Mouse (Mus musculus) MEL (cell line): ENCODE measurements around the gene Hoxc6. TPM values are rescaled to one million over a fixed set of nuclear protein-coding genes. Genes with fewer than 3 reads are reported as not detected.

Source experiments
- DNase-seq: peaks from one replicate; pipeline ENCODE4 v3.0.0; 2011; ENCODE audit warnings: low read depth, low spot score
- H3K27ac ChIP-seq: 2 replicates; pipeline ENCODE4 v1.5.1; 2012; ENCODE audit warnings: low read depth, mild to moderate bottlenecking, control low read depth, low read length, moderate library complexity; ENCODE audit not compliant: control insufficient read depth
- H3K27me3 ChIP-seq, 2 experiments: fragments of 150-350 bp in 1 of 2; sonication (generic) in 1 of 2; 2 replicates each; pipeline ENCODE4 v1.6.1; 2012; ENCODE audit warnings: low read length in 2 of 2, mild to moderate bottlenecking in 2 of 2, improper control_type of control experiment in 1 of 2, moderate library complexity in 1 of 2; ENCODE audit not compliant: insufficient read depth in 2 of 2, control insufficient read depth in 1 of 2
- H3K36me3 ChIP-seq, 2 experiments: 2 replicates each; pipeline ENCODE4 v1.6.1; 2012 to 2014; ENCODE audit warnings: low read length in 2 of 2, improper control_type of control experiment in 1 of 2, inconsistent platforms in 1 of 2, mild to moderate bottlenecking in 1 of 2; ENCODE audit not compliant: insufficient read depth in 2 of 2, control insufficient read depth in 1 of 2
- H3K4me1 ChIP-seq, 2 experiments: fragments of 150-350 bp in 1 of 2; sonication (generic) in 1 of 2; 2 replicates each; pipeline ENCODE4 v1.6.1; 2012; ENCODE audit warnings: low read length in 2 of 2, improper control_type of control experiment in 1 of 2, mild to moderate bottlenecking in 1 of 2; ENCODE audit not compliant: insufficient read depth in 2 of 2, control insufficient read depth in 1 of 2
- H3K4me3 ChIP-seq, 2 experiments: fragments of 150-350 bp in 1 of 2; sonication (generic) in 1 of 2; 2 replicates each; pipeline ENCODE4 v1.5.1; 2012; ENCODE audit warnings: low read depth in 2 of 2, low read length in 2 of 2, mild to moderate bottlenecking in 2 of 2, moderate library complexity in 2 of 2, control low read depth in 1 of 2, improper control_type of control experiment in 1 of 2; ENCODE audit not compliant: control insufficient read depth in 1 of 2, insufficient read depth in 1 of 2
- H3K79me2 ChIP-seq: 2 replicates; pipeline ENCODE4 v1.6.1; 2012; ENCODE audit warnings: mild to moderate bottlenecking, low read length, moderate library complexity; ENCODE audit not compliant: control insufficient read depth, poor library complexity, insufficient read depth
- H3K9ac ChIP-seq: 2 replicates; pipeline ENCODE4 v1.6.1; 2012; ENCODE audit warnings: low read depth, mild to moderate bottlenecking, control low read depth, low read length, moderate library complexity; ENCODE audit not compliant: control insufficient read depth, poor library complexity, severe bottlenecking
- H3K9me3 ChIP-seq: fragments of 150-350 bp; sonication (generic); replicated peaks from 2 replicates; pipeline ENCODE4 v1.6.1; 2012; ENCODE audit warnings: mild to moderate bottlenecking, low read length, improper control_type of control experiment, moderate library complexity; ENCODE audit not compliant: insufficient read depth
- CHD1 ChIP-seq: IDR thresholded peaks from 2 replicates; pipeline ENCODE4 v1.6.1; 2012; ENCODE audit warnings: low read depth, mild to moderate bottlenecking, inconsistent platforms, low read length, improper control_type of control experiment
- CHD2 ChIP-seq: IDR thresholded peaks from 2 replicates; pipeline ENCODE4 v1.6.1; 2011; ENCODE audit warnings: low read length, improper control_type of control experiment
- CTCF ChIP-seq, 3 experiments: IDR thresholded peaks in 2 of 3; conservative IDR thresholded peaks in 1 of 3; 2 replicates each; pipeline ENCODE4 v1.5.1; 2011 to 2012; ENCODE audit warnings: low read length in 3 of 3, low read depth in 2 of 3, mild to moderate bottlenecking in 2 of 3, improper control_type of control experiment in 1 of 3, inconsistent platforms in 1 of 3, mixed read lengths in 1 of 3, moderate library complexity in 1 of 3; ENCODE audit not compliant: control insufficient read depth in 1 of 3, insufficient read depth in 1 of 3, poor library complexity in 1 of 3, severe bottlenecking in 1 of 3
- ELF1 ChIP-seq: IDR thresholded peaks from 2 replicates; pipeline ENCODE4 v1.6.1; 2014; ENCODE audit warnings: low read depth, mild to moderate bottlenecking, inconsistent platforms, low read length, improper control_type of control experiment, moderate library complexity
- EP300 ChIP-seq, 2 experiments: IDR thresholded peaks; 2 replicates each; pipeline ENCODE4 v1.6.1; 2011; ENCODE audit warnings: improper control_type of control experiment in 2 of 2, low read length in 2 of 2, low read depth in 1 of 2, mild to moderate bottlenecking in 1 of 2
- GATA1 ChIP-seq: IDR thresholded peaks from 2 replicates; pipeline ENCODE4 v1.6.1; 2011; ENCODE audit warnings: low read depth, low read length, improper control_type of control experiment
- MAX ChIP-seq: IDR thresholded peaks from 2 replicates; pipeline ENCODE4 v1.6.1; 2011; ENCODE audit warnings: low read length, improper control_type of control experiment
- MXI1 ChIP-seq: IDR thresholded peaks from 2 replicates; pipeline ENCODE4 v1.6.1; 2011; ENCODE audit warnings: mild to moderate bottlenecking, low read depth, low read length, improper control_type of control experiment
- NELFE ChIP-seq: IDR thresholded peaks from 2 replicates; pipeline ENCODE4 v1.6.1; 2011; ENCODE audit warnings: low read depth, low read length, improper control_type of control experiment
- POLR2A ChIP-seq, 2 experiments: IDR thresholded peaks; 2 replicates each; pipeline ENCODE4 v1.6.1; 2011 to 2012; ENCODE audit warnings: low read length in 2 of 2, mild to moderate bottlenecking in 2 of 2, control low read depth in 1 of 2, improper control_type of control experiment in 1 of 2, low read depth in 1 of 2, moderate library complexity in 1 of 2; ENCODE audit not compliant: control insufficient read depth in 1 of 2, insufficient read depth in 1 of 2, poor library complexity in 1 of 2
- POLR2AphosphoS2 ChIP-seq: IDR thresholded peaks from 2 replicates; pipeline ENCODE4 v1.6.1; 2011; ENCODE audit warnings: low read length, improper control_type of control experiment
- POLR2AphosphoS5 ChIP-seq: IDR thresholded peaks from 2 replicates; pipeline ENCODE4 v1.6.1; 2012; ENCODE audit warnings: low read depth, borderline replicate concordance, mild to moderate bottlenecking, inconsistent platforms, low read length, moderate library complexity, mixed read lengths
- RAD21 ChIP-seq: IDR thresholded peaks from 2 replicates; pipeline ENCODE4 v1.6.1; 2011; ENCODE audit warnings: mild to moderate bottlenecking, low read depth, low read length, improper control_type of control experiment
- TAL1 ChIP-seq: IDR thresholded peaks from 2 replicates; pipeline ENCODE4 v1.6.1; 2012; ENCODE audit warnings: mild to moderate bottlenecking, inconsistent platforms, low read length, moderate library complexity, mixed read lengths
- TBP ChIP-seq: IDR thresholded peaks from 2 replicates; pipeline ENCODE4 v1.8.0; 2011; ENCODE audit warnings: low read depth, low read length, improper control_type of control experiment
- TCF12 ChIP-seq: IDR thresholded peaks from 2 replicates; pipeline ENCODE4 v1.6.1; 2014; ENCODE audit warnings: low read depth, mild to moderate bottlenecking, inconsistent platforms, low read length, improper control_type of control experiment, moderate library complexity
- UBTF ChIP-seq: IDR thresholded peaks from 2 replicates; pipeline ENCODE4 v1.6.1; 2012; ENCODE audit warnings: low read depth, mild to moderate bottlenecking, inconsistent platforms, low read length, improper control_type of control experiment, moderate library complexity, borderline replicate concordance; ENCODE audit not compliant: insufficient read depth
- USF1 ChIP-seq: IDR thresholded peaks from 2 replicates; pipeline ENCODE4 v1.6.1; 2014; ENCODE audit warnings: low read depth, mild to moderate bottlenecking, inconsistent platforms, low read length, improper control_type of control experiment, moderate library complexity
- ZKSCAN1 ChIP-seq: IDR thresholded peaks from 2 replicates; pipeline ENCODE4 v1.6.1; 2012; ENCODE audit warnings: low read depth, mild to moderate bottlenecking, inconsistent platforms, low read length, improper control_type of control experiment, moderate library complexity
- ZMIZ1 ChIP-seq: IDR thresholded peaks from 2 replicates; pipeline ENCODE4 v1.6.1; 2012; ENCODE audit warnings: low read depth, mild to moderate bottlenecking, inconsistent platforms, low read length, improper control_type of control experiment, moderate library complexity
- ZNF384 ChIP-seq: IDR thresholded peaks from 2 replicates; pipeline ENCODE4 v1.6.1; 2012; ENCODE audit warnings: low read depth, mild to moderate bottlenecking, inconsistent platforms, low read length, improper control_type of control experiment
- polyA plus RNA-seq, 2 experiments: library from polyadenylated mRNA; stranded (reverse) in 1 of 2; unstranded in 1 of 2; fragments of >175 nt in 1 of 2; fragments of >200 nt in 1 of 2; gene quantifications; 2 replicates each; pipeline versions ENCODE4 v1.2.1 to v1.2.4; 2012; ENCODE audit warnings: low replicate concordance in 2 of 2, low read depth in 1 of 2; ENCODE audit not compliant: insufficient read length in 2 of 2, insufficient read depth in 1 of 2, missing spikeins in 1 of 2
- total RNA-seq: library from RNA; depleted of rRNA; stranded (reverse); fragments of 300-350 nt; gene quantifications from 2 replicates; pipeline ENCODE4 v1.2.3, GENCODE M21; 2012

Hoxc6 gene
- total and polyA plus RNA-seq, 3 experiments = 2.3 to 9.4 TPM; not detected in 1

- Histone ChIP-seq H3K27ac (peak overlapping the region; percentile 72), H3K4me3 (peak overlapping the region; percentile 52 to 62), H3K9me3 (no peaks in the 10 kb centered on the region)
- TF ChIP-seq ZKSCAN1 (no peak), CTCF (IDR thresholded peaks at IDR 0.05 in 2 of 3, conservative IDR thresholded peaks at IDR 0.05 in 1 of 3; ENCODE audit: control insufficient read depth in 1 of 3, insufficient read depth in 1 of 3, low read depth in 2 of 3, low read length in 3 of 3, poor library complexity in 1 of 3, severe bottlenecking in 1 of 3) (0 out of 6 replicates have a peak, but pooled peaks of 1 of the 3 experiments have one; percentile 9), GATA1 (no peak), TAL1 (peak; percentile 22; the same call in 1 of the 2 replicates), POLR2AphosphoS2 (no peak), EP300 (IDR thresholded peaks at IDR 0.05; ENCODE audit: low read depth in 1 of 2, low read length in 2 of 2) (0 out of 4 replicates have a peak, but pooled peaks of 1 of the 2 experiments have one; percentile 53), POLR2A (IDR thresholded peaks at IDR 0.05; ENCODE audit: control insufficient read depth in 1 of 2, insufficient read depth in 1 of 2, low read depth in 1 of 2, low read length in 2 of 2, poor library complexity in 1 of 2) (0 out of 4 replicates have a peak, but pooled peaks of 1 of the 2 experiments have one; percentile 40), TBP (peak; percentile 26; the same call in 1 of the 2 replicates), ZNF384 (no peak), MXI1 (peak; percentile 31; the same call in 1 of the 2 replicates)
- TF ChIP-seq, all 39 proteins: peak for 6
- peak overlapping the region; percentile 91 for H3K9ac ChIP-seq
- peaks cover 9 to 17% of the 10 kb centered on the region in 2 experiments; a peak in 3 of 4 replicates for H3K4me1 ChIP-seq
- peaks cover 8% of the 10 kb centered on the region; the same call in 1 of the 2 replicates for H3K79me2 ChIP-seq
- peaks cover 0 to 14% of the 10 kb centered on the region in 2 experiments; a peak in 2 of 4 replicates for H3K36me3 ChIP-seq
- H3K27me3 ChIP-seq = no peaks in the 10 kb centered on the region
- DNase-seq = peak; percentile 58
These were observed 12.9 kb downstream of the Hoxc6 start for GRCm38 (mm10) chr15:103010847-103011555.

DNA sequence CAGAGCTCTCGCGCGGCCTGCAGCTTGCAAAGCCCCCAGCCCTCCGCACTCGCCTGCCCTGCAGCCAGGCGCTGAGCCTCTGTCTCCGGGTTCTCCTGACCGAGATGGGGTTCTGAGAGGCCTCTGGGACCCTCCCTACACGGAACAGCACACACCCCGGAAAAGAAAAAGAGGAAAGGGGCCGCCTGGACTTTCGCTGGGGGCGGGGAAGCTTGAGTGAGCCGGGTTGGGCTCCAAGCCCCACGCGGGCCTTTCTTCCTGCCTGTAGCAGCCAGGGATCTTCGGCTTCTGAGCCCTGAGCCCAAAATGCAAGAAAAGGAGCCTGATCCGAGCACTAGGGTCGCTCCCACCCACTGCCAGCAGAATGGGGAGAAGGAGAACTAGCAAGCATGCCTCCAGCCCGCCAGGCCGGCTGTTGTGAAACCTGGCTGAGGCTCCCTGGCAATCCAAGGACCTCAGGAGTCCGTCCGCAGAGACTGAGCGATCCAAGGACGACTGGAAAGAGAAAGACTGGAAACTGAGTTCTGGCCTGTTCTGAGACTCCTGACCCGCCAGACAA is 13.9 kb downstream of the Hoxc6 start:
- H3K27me3 ChIP-seq = no peaks in the 10 kb centered on the region
- TF ChIP-seq CHD2 (no peak), EP300 (IDR thresholded peaks at IDR 0.05; ENCODE audit: low read depth in 1 of 2, low read length in 2 of 2) (no peak), MAX (no peak), NELFE (peak; percentile 55; the same call in 1 of the 2 replicates), ZMIZ1 (0 out of 2 replicates have a peak, but pooled peaks have one; percentile 18), TCF12 (peak; percentile 32; the same call in 1 of the 2 replicates), ELF1 (peak; percentile 68), POLR2AphosphoS2 (peak; percentile 41; the same call in 1 of the 2 replicates), CHD1 (no peak), POLR2A (IDR thresholded peaks at IDR 0.05; ENCODE audit: control insufficient read depth in 1 of 2, insufficient read depth in 1 of 2, low read depth in 1 of 2, low read length in 2 of 2, poor library complexity in 1 of 2) (peak; percentile 38 to 75), TBP (no peak), UBTF (0 out of 2 replicates have a peak, but pooled peaks have one; percentile 65), GATA1 (no peak), MXI1 (no peak; the same call in 1 of the 2 replicates), POLR2AphosphoS5 (no peak), USF1 (no peak), RAD21 (no peak)

More for the DNA sequence above, 13.9 kb downstream of the Hoxc6 start:
- peaks cover 8% of the 10 kb centered on the region; the same call in 1 of the 2 replicates for H3K79me2 ChIP-seq
- H3K4me1 ChIP-seq = peaks cover 2 to 8% of the 10 kb centered on the region in 2 experiments; a peak in 2 of 4 replicates
- H3K4me3 ChIP-seq = peak overlapping the region; percentile 62 to 69
- H3K9ac ChIP-seq = peak overlapping the region; percentile 91
- peaks cover 0 to 4% of the 10 kb centered on the region in 2 experiments; a peak in 1 of 4 replicates for H3K36me3 ChIP-seq
- peak overlapping the region; percentile 69 for H3K27ac ChIP-seq
- DNase-seq = peak; percentile 76
- H3K9me3 ChIP-seq = no peaks in the 10 kb centered on the region
